Mouse (Mus musculus): ENCODE results near the gene Car11.

DNA sequence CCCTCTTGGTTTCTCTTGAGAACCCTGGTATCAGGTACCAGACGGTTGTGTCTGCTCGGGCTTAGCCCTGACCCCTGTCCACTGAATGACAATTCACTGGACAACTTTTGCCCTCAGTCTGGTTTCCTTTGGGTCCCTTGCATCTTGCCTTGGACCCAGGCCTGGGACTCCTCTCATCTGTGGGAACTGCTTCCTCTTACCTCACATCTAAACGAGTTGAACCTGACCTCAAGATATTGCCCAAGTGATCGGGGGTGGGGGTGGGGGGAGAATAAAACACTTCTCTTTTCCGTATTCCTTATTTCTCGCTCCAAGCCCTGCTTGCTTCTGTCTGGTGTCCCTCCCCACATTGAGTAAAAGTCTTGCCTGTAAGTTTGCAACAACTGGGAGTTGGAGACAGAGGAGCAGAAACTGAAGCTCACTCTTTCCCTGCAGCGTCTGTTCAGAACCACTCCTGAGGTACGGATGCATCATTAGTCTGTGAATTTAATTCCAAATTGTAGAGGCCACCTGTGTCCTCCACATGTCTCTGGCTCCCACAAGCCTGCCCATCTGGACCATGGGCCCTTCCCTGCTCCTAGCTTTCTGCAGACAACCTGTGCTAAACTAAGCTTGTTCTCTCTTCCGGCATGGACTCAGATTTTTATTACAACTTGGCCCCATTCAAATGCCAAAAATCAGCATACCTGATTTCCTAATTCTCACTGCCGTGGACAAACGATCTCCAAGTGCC, 38.7 kb upstream of the Car11 start:
- TF ChIP-seq GATA1 (IDR thresholded peaks at IDR 0.05; ENCODE audit: borderline replicate concordance, low read length) (no peak), FLI1 (IDR thresholded peaks at IDR 0.05; ENCODE audit: low read length) (no peak)

All from megakaryocyte, embryonic 14.5 days (primary cell).